Mouse (Mus musculus): ENCODE results near the gene Spata25.

GRCm38 (mm10) chr2:164793236-164793635 lies 35.1 kb downstream of the Spata25 start:
- TF ChIP-seq EP300 (IDR thresholded peaks at IDR 0.05; ENCODE audit: low read depth), result no peak
- TF ChIP-seq CTCF (IDR thresholded peaks at IDR 0.05; ENCODE audit: low read depth), result peak; percentile 73

All from heart, postnatal 0 days (tissue).